Mouse (Mus musculus): Measurements from ENCODE around the gene Slc30a3.

The Slc30a3 gene

GRCm38 (mm10) chr5:31108000-31108490 is at the start of gene Slc30a3:
TSS of gene Slc30a3 (minus strand) at chr5:31108237.
- in situ Hi-C loops (cut with MboI, MseI) = no loop called here

- in situ Hi-C loops (cut with MboI, MseI) = no loop called here
These were observed 46.1 kb upstream of the Slc30a3 start, which contains the start of gene Mpv17 for GRCm38 (mm10) chr5:31154152-31154553. TSS of gene Mpv17 (minus strand) at chr5:31154251.

GRCm38 (mm10) chr5:31153516-31154151 is 45.6 kb upstream of the Slc30a3 start:
- in situ Hi-C loops (cut with MboI, MseI) = no loop called here

GRCm38 (mm10) chr5:31151746-31152145 is 43.7 kb upstream of the Slc30a3 start:
- in situ Hi-C loops (cut with MboI, MseI) = no loop called here

GRCm38 (mm10) chr5:31149781-31150180 is 41.7 kb upstream of the Slc30a3 start:
- in situ Hi-C loops (cut with MboI, MseI) = loop anchor here (5.0 kb wide), 1 partner anchor 62 kb away; no protein-coding TSS in a partner anchor

DNA sequence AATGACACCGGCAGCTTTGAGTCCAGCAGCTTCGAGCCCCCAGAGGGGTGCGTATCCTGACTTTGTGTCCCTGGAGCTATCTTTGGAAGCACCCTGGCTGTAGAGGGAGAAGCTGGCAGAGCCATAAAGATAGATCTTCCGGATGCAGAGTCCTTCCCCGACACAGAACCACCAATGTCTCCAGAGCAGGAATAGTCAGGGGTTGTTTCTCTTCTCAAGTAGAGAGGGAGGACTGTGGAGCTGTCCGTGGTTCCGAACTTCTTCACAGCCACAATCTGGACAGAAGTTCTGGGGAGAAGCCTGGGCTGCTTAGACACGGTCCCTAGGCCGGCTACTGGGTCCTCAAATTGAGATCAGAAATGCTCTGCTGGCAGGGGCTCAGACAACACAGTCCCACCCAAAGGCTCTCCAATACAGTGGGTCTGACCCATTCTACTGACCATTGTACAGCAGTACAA is 31.0 kb upstream of the Slc30a3 start:
- in situ Hi-C loops (cut with MboI, MseI) = no loop called here

DNA sequence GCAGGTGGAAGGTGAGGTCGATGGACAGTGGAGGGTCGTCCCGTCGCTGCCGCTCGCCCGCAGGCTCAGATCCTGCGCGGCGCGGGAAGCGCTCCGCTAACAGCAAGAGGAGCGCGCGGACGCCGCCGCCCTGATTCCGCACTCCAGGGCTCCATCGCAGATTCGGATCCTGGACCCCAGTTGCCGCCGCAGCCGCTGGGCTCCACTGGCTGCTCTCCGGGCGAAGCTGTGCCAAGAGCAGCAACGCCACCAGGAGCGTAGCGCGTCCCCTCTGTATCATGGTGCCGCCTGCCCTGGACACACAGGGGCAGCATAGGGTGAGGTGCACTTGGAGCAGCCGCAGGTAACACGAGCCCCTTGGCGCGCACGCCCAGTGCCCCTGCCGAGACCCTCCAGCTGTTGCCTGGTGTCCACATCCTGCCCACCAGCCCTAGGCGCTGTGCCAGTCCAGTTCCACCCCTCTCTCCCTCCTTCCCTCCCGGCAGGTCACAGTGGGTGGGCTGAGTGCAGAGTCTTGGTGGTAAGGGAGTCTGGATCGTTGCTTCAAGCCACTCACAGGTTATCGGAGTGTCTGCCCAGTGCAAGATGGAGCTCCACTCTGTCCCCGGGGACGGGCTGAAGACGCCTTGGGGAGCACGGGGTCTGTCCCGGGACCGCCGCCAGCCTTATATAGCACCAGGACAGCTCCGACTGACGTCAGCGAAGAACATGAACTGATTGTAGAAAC is 30.4 kb upstream of the Slc30a3 start, which contains the start of gene Ucn:
Gene Ucn (minus strand): TSS at position 589 of the 727 bp plus-strand sequence.
- in situ Hi-C loops (cut with MboI, MseI) = no loop called here

- in situ Hi-C loops (cut with MboI, MseI) = no loop called here
These were observed 29.6 kb upstream of the Slc30a3 start for GRCm38 (mm10) chr5:31137658-31138057.

DNA sequence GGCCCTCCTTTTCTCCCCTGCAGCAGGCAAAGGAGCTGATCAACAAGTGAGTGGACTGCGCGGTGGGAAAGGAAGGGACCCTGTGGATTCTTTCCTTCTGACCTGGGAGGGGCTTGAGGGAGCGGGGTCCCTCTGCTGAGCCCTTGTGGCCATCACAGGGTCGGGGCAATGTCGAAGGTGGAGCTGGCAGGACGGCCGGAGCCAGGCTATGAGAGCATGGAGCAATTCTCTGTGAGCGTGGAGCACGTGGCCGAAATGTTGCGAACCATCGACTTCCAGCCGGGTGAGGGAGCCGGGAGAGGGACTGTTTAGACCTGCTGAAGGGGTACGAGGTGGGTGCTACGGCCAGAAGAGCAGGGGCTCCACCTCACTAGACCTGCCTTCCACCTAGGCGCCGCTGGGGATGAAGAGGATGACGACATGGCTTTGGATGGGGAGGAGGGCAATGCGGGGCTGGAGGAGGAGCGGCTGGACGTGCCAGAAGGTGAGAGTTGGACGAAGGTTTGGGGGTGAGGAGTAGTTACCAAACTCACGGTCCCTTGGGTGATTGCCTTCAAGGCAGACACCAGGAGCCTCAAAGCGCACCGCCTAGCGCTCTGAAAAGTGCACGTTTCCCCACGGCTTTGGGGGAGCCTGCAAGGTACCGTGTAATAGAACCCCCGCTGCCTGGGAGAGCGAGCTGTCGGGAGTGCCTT is 28.8 kb upstream of the Slc30a3 start:
- in situ Hi-C loops (cut with MboI, MseI) = no loop called here

GRCm38 (mm10) chr5:31126050-31126449 is 18.0 kb upstream of the Slc30a3 start:
- in situ Hi-C loops (cut with MboI, MseI) = no loop called here

DNA sequence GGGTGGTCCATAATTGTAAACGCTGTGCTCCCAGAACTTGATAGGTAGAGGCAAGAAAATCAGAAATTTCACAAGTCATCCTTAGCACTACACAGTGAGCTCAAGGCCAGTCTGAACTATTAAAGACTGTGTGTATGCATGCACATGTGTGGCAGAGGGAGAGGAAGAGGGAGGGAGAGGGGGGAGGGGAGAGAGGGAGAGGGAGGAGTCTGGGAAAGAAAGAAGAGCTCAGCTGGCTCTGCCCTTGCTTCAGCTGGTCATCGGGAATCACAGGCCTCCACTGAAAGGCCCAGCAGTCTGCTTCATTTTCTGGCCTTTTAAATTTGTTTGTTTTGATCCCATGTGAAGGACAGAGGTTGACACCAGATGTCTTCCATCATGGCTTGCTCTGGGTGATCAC is 15.4 kb upstream of the Slc30a3 start:
- in situ Hi-C loops (cut with MboI, MseI) = no loop called here

DNA sequence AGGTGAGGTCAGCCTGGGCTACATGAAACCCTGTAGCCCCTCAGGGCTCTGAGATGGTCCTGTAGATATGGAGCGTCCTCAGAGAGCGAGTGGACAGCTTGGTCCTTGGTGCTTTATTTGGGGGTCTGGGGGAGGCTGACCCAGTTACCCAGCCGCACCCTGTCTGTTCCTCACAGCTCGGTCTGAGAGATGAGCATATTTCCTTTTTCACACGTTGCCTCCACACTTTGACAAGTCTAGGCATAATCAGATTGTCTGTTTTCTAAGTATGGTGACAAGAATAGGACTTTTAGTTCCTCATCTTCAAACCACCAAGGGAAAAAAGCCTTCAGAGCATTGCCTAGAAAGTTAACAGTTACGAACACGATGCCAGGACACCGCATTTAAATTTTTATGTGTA is 13.1 kb upstream of the Slc30a3 start:
- in situ Hi-C loops (cut with MboI, MseI) = no loop called here

DNA sequence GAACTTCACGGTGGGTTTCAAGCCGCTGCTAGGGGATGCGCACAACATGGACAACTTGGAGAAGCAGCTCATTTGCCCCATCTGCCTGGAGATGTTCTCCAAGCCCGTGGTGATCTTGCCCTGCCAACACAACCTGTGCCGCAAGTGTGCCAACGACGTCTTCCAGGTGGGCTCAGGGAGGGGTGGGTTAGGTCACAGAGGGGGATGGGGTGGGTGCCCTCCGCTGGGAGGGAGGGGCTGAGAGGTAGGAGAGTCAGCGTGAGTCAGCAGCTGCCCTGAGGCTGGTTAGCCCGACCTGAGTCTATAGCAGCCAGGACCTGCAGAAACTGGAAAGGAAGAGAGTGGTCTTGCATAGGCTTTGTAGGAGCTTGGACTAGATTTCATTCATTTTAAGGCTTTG is 8.9 kb upstream of the Slc30a3 start:
- in situ Hi-C loops (cut with MboI, MseI) = no loop called here

- in situ Hi-C loops (cut with MboI, MseI) = no loop called here
These were observed 8.3 kb upstream of the Slc30a3 start, which contains the start of gene Trim54 for GRCm38 (mm10) chr5:31116354-31116753. TSS of gene Trim54 (plus strand) at chr5:31116712.

GRCm38 (mm10) chr5:31110781-31111180 is 2.7 kb upstream of the Slc30a3 start:
- in situ Hi-C loops (cut with MboI, MseI) = no loop called here

DNA sequence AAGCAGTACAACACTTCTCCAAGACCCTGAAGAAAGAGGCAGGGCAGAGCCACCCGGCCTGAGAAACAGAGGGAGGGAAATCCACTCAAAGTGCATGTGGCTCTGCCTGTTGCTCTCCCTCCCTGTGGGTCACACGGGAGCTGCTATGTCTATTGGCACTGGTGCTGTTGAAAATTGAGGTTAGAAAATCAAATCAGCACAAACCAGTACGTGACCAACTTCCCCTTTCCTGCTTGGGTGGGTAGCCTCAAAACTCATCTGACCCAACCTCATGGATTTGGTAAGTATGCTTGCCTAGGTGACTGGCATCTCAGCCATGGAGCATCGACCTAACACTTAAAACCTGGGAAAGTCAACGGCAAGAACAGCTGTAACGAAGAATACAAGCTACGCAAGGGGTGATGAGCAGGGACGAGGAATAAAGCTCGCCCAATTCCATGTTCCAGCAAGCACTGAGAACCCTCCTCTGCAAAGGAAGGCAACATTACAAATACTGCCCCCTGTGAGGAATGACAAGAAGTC is 2.2 kb downstream of the Slc30a3 start, which contains the start of gene Dnajc5g:
Gene Dnajc5g (plus strand): TSS at position 472 of the 522 bp plus-strand sequence.
- in situ Hi-C loops (cut with MboI, MseI) = no loop called here

GRCm38 (mm10) chr5:31095711-31096480 is 12.1 kb downstream of the Slc30a3 start:
- in situ Hi-C loops (cut with MboI, MseI) = no loop called here

DNA sequence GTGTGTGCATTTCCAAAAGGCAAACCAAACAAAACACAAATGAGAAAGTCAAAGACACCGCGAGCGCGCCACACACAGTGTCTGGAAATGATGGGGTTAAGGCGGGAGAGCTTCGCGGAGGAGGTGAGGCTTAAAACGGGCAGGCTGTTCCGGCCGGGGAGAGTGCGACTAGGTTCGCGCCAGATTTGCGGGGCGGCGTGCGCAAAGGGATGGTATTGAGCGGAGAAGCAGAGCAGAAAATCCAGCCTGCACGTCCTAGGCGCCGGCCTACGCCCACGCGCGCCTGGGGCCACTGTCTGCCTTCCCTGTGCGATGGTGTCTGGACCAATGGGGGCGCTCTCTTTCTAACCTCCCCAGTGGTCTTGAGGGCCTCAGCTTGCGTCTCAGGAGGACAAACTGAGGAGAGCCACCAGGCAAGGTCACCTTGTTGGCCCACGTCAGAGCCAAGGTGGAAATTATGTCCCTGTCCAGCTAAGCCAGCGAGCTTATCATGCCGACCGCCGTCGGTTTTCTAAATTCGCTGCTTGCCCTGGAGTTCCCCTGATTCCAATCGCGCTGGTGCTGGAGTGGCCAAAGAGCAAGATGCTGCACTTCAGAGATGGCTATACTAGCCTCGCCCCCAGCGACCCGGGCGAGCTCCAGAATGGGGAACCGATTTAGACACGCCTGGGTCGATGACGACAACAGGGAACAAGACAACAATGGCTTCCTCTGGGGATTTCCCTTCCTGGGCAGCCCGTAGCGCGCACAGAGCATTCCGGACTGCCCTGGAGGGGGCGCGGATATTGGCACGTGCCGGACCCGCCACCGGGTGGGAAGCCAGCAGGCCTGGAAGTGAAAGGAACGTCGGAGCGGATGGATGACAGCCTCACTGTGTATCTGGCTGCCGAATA is 13.0 kb downstream of the Slc30a3 start:
- in situ Hi-C loops (cut with MboI, MseI) = no loop called here

DNA sequence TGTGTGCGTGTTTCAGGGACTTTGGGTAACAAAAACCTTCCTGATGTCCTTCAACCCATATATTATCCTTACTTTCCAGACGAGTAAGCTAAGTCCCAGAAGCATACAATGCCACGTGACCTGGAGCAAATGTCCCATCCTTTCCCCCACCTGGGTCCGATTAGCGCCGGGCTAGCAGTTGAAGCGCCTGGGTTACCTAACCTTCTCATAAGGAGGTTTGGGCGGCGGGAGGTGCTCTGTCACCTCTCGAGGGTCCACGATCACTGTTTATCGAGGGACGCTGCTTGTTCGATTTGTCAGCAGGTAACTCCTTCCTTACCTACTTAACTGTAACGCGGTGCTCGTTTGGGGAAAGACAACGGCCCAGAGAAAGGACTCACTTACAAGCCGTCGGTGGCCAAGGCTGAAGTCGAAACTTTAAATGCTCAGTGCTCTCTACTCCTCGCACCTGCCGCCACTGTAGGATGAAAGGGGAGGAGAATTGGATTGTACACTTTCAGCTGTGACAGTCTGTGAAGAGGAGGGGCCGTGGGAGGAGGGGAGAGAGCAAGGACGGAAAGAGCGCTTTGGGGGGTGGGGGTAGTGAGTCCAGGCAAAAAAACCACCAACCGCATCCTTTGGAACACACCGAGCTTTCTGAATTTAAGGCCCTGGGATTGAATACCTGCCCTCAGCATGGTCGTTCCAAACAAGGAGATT is 13.8 kb downstream of the Slc30a3 start:
- in situ Hi-C loops (cut with MboI, MseI) = no loop called here
